Mouse (Mus musculus) embryo, embryonic 10.5 days (tissue): Measurements from ENCODE around the gene Usp29.
A peak's percentile ranks its signal among the peaks of the same experiment; 100 is the strongest.

Source experiments
- DNase-seq: peaks from one replicate; pipeline ENCODE4 v3.0.0-alpha.2; 2015; ENCODE audit warnings: low spot score

Usp29 gene

GRCm38 (mm10) chr7:6730241-6730640, at the start of gene Usp29, which contains the start of gene Peg3:
Usp29 (plus strand) TSS chr7:6730578.
Peg3 (minus strand) TSS chr7:6730431.
- DNase-seq = peak; percentile 95

- DNase-seq = no peak
Observed at GRCm38 (mm10) chr7:6685511-6685910, 44.9 kb upstream of the Usp29 start.

- DNase-seq = peak; percentile 95
Observed at GRCm38 (mm10) chr7:6696241-6697045, 33.9 kb upstream of the Usp29 start, which contains the start of gene Zim1. Zim1 (minus strand) TSS chr7:6696450.

GRCm38 (mm10) chr7:6699230-6699629, 31.1 kb upstream of the Usp29 start:
- no peak for DNase-seq

GRCm38 (mm10) chr7:6707416-6708015, 22.9 kb upstream of the Usp29 start:
- no peak for DNase-seq

- DNase-seq = no peak
Observed at GRCm38 (mm10) chr7:6708451-6709180, 21.8 kb upstream of the Usp29 start.

- no peak for DNase-seq
Observed at GRCm38 (mm10) chr7:6709396-6709795, 21.0 kb upstream of the Usp29 start.

GRCm38 (mm10) chr7:6727351-6728121, 2.8 kb upstream of the Usp29 start:
- peak; percentile 81 for DNase-seq

- peak; percentile 94 for DNase-seq
Observed at GRCm38 (mm10) chr7:6728263-6728931, 2.0 kb upstream of the Usp29 start.

GRCm38 (mm10) chr7:6729061-6729817, 1.1 kb upstream of the Usp29 start:
- DNase-seq = peak; percentile 95

- DNase-seq = peak; percentile 65
Observed at GRCm38 (mm10) chr7:6730801-6731200, 423 bp downstream of the Usp29 start.

GRCm38 (mm10) chr7:6731373-6731772, 995 bp downstream of the Usp29 start:
- no peak for DNase-seq

- DNase-seq = peak; percentile 18
Observed at GRCm38 (mm10) chr7:6731930-6732329, 1.6 kb downstream of the Usp29 start.

- no peak for DNase-seq
Observed at GRCm38 (mm10) chr7:6736060-6736459, 5.7 kb downstream of the Usp29 start.

GRCm38 (mm10) chr7:6744281-6744904, 14.0 kb downstream of the Usp29 start:
- DNase-seq = peak; percentile 53

- DNase-seq = no peak
Observed at GRCm38 (mm10) chr7:6749196-6749595, 18.8 kb downstream of the Usp29 start.

- DNase-seq = peak; percentile 71
Observed at GRCm38 (mm10) chr7:6753440-6753839, 23.1 kb downstream of the Usp29 start.

- DNase-seq = no peak
Observed at GRCm38 (mm10) chr7:6756777-6757291, 26.5 kb downstream of the Usp29 start.

GRCm38 (mm10) chr7:6759698-6760097, 29.3 kb downstream of the Usp29 start:
- no peak for DNase-seq

GRCm38 (mm10) chr7:6760170-6760569, 29.8 kb downstream of the Usp29 start:
- DNase-seq = no peak
